Mouse (Mus musculus): ENCODE data around the gene Sertad4.

- TF ChIP-seq USF1 (IDR thresholded peaks at IDR 0.05; ENCODE audit: low read depth, low read length) (no peak), POLR2A (IDR thresholded peaks at IDR 0.05; ENCODE audit: control insufficient read depth in 1 of 2, insufficient read depth in 1 of 2, low read depth in 1 of 2, low read length in 2 of 2, poor library complexity in 1 of 2) (no peak), MAZ (IDR thresholded peaks at IDR 0.05; ENCODE audit: low read depth, low read length) (no peak), ELF1 (IDR thresholded peaks at IDR 0.05; ENCODE audit: low read depth, low read length) (no peak), GATA1 (IDR thresholded peaks at IDR 0.05; ENCODE audit: low read depth, low read length) (no peak), EP300 (IDR thresholded peaks at IDR 0.05; ENCODE audit: low read depth in 1 of 2, low read length in 2 of 2) (no peak), ZC3H11A (IDR thresholded peaks at IDR 0.05; ENCODE audit: low read depth, low read length) (no peak), BHLHE40 (IDR thresholded peaks at IDR 0.05; ENCODE audit: borderline replicate concordance, low read depth, low read length) (no peak), CHD1 (IDR thresholded peaks at IDR 0.05; ENCODE audit: low read depth, low read length) (no peak), CTCF (IDR thresholded peaks at IDR 0.05 in 2 of 3, conservative IDR thresholded peaks at IDR 0.05 in 1 of 3; ENCODE audit: control insufficient read depth in 1 of 3, insufficient read depth in 1 of 3, low read depth in 2 of 3, low read length in 3 of 3, poor library complexity in 1 of 3, severe bottlenecking in 1 of 3) (no peak), MYC (IDR thresholded peaks at IDR 0.05; ENCODE audit: low read depth, low read length) (no peak), MYB (IDR thresholded peaks at IDR 0.05; ENCODE audit: low read depth, low read length) (no peak)
Observed at GRCm38 (mm10) chr1:192849616-192850015, 5.9 kb downstream of the Sertad4 start.
